Mouse (Mus musculus): ENCODE results near the gene Gbf1. TPM values are rescaled to one million over a fixed set of nuclear protein-coding genes. Genes with fewer than 3 reads are reported as not detected.

Gene Gbf1
- polyA plus RNA-seq, 1 experiment: 146 TPM

DNA sequence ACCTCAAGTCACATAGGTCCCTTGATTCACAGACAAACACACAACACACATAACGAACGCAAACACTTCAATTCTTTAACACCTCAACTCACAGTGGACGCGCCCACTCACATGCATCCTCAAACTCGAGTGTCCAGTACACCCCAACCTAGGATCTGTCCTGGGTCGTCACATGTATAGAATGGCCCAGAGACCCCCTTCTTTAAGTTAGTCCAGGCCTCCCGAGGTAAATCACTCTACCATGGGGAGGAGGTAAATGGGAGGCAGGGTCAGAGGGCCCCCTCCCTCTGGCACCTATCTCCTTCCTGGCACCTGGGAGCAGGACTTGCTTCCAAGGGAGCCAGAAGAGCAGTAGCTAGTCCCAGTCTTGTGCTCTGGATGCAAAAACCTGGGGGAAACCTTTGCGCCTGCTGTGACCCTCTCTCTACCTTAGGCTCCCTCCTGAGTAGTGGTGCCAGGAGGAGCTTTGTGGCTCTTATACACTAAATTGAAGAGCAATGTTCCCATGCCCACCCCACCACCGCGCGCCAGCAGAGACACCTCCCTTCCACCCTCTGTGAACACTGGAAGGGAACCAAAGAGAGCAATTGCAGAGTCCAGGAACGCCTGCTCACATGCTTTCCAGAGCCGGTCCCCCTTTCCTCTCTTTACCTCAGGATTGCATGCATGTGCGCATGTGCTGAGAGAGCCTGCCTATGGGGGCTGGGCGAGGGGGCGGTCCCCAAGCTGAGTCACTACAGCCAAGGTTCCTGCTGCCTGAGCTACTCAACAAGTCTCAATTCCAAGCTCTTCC is 166.5 kb downstream of the Gbf1 start:
- peaks cover 54% of the 10 kb centered on the region for H3K27me3 ChIP-seq (ENCODE audit: control insufficient read depth, insufficient read depth, low read length)
- no peak for TF ChIP-seq CTCF (IDR thresholded peaks at IDR 0.05; ENCODE audit: extremely low read depth, insufficient read length, insufficient replicate concordance, low read depth, low read length)
- TF ChIP-seq POLR2A (IDR thresholded peaks at IDR 0.05; ENCODE audit: low read depth, low read length): no peak
- H3K4me3 ChIP-seq (ENCODE audit: low read depth, low read length): no peak overlapping the region
- peaks cover 6% of the 10 kb centered on the region for H3K4me1 ChIP-seq (ENCODE audit: control insufficient read depth, insufficient read depth, insufficient read length, low read length)
- H3K36me3 ChIP-seq (ENCODE audit: control insufficient read depth, insufficient read depth, low read length): no peaks in the 10 kb centered on the region
- no peak overlapping the region for H3K27ac ChIP-seq (ENCODE audit: insufficient read depth, low read depth, low read length)
- WGBS: 15% methylated on average over 16 of the region's 16 CpGs

DNA sequence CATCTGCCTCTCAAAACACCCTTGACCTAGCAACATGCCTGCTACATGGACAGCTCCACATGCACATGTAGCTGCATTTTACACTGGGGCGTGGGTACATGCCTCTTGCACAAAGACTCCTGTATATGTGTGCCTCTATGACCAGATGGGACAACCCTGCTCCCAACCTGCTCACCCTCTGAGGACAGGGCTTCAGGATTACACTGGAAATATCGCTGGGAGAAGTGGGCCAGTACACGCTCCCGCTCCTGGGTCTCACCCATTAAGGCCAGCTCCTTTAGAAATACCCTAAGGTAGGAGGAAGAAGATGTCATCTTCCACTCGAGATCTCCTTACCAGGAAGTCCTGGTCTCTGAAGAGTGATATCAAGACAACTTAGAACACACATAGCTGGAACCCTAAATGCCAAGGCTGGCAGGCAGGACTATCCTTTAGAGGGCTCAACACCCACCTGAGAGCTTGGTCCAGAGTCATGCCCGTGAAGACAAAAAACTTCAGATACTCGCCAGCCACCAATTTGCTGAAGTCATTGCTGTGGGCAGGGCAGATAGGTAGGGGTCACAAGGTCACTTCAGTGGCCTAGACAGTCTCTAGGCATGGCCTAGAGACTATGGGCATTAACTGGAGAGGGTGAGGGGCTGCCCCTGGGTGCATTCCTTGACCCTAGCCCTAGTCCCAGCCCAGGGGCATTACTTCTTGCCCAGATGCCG is 167.9 kb downstream of the Gbf1 start:
- H3K4me3 ChIP-seq (ENCODE audit: low read depth, low read length): no peak overlapping the region
- H3K4me1 ChIP-seq (ENCODE audit: control insufficient read depth, insufficient read depth, insufficient read length, low read length): no peaks in the 10 kb centered on the region; the same call in 1 of the 2 replicates
- 71% methylated on average over 8 of the region's 8 CpGs for WGBS
- no peak overlapping the region for H3K27ac ChIP-seq (ENCODE audit: insufficient read depth, low read depth, low read length)
- H3K27me3 ChIP-seq (ENCODE audit: control insufficient read depth, insufficient read depth, low read length): peaks cover 51% of the 10 kb centered on the region
- TF ChIP-seq CTCF (IDR thresholded peaks at IDR 0.05; ENCODE audit: extremely low read depth, insufficient read length, insufficient replicate concordance, low read depth, low read length) (no peak), POLR2A (IDR thresholded peaks at IDR 0.05; ENCODE audit: low read depth, low read length) (no peak)
- no peaks in the 10 kb centered on the region for H3K36me3 ChIP-seq (ENCODE audit: control insufficient read depth, insufficient read depth, low read length)

DNA sequence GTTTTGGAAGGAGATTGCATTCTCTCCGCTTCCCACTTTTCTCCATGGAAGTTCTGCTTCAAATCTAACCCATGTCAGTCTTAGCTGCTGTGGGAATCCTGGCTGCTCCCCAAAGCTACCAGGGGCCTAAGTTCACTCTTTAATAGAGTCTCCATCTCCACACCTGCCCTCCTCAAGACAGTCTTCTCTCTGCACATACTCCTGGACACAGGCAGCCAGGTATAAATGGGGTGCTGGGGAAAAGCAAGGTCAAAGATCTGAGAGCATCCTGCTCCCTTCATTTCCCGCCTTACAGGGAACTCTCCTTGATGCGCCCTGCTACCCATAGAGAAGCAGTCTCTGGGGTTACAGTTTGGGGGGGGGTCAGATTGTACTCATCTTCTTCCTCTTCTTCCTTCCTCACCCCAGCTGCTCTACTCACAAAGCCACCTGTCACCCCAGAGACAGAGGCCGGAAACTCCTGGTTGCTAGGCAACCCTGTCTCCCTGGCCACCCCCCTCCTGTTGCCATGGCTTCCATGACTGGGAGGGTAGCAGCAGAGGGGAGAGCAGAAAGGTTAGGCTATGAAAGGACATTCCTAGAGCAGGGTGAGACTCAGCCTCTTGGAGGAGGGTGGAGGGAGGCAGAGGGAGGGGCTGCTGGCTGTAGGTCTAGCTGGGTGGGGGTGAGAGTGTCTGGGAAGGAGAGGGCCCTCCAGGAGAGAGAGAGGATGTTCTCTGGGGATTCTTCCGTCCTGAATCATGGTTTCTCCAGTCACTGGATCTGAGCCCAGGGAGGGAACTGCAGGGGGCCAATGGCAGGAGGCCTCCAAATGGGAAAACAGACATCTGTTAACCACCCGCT is 169.0 kb downstream of the Gbf1 start:
- H3K4me3 ChIP-seq (ENCODE audit: low read depth, low read length): no peak overlapping the region
- H3K4me1 ChIP-seq (ENCODE audit: control insufficient read depth, insufficient read depth, insufficient read length, low read length): no peaks in the 10 kb centered on the region; the same call in 1 of the 2 replicates
- 30% methylated on average over 6 of the region's 6 CpGs for WGBS
- no peaks in the 10 kb centered on the region for H3K36me3 ChIP-seq (ENCODE audit: control insufficient read depth, insufficient read depth, low read length)
- TF ChIP-seq POLR2A (IDR thresholded peaks at IDR 0.05; ENCODE audit: low read depth, low read length): no peak
- TF ChIP-seq CTCF (IDR thresholded peaks at IDR 0.05; ENCODE audit: extremely low read depth, insufficient read length, insufficient replicate concordance, low read depth, low read length): no peak
- peaks cover 47% of the 10 kb centered on the region for H3K27me3 ChIP-seq (ENCODE audit: control insufficient read depth, insufficient read depth, low read length)
- H3K27ac ChIP-seq (ENCODE audit: insufficient read depth, low read depth, low read length): no peak overlapping the region

DNA sequence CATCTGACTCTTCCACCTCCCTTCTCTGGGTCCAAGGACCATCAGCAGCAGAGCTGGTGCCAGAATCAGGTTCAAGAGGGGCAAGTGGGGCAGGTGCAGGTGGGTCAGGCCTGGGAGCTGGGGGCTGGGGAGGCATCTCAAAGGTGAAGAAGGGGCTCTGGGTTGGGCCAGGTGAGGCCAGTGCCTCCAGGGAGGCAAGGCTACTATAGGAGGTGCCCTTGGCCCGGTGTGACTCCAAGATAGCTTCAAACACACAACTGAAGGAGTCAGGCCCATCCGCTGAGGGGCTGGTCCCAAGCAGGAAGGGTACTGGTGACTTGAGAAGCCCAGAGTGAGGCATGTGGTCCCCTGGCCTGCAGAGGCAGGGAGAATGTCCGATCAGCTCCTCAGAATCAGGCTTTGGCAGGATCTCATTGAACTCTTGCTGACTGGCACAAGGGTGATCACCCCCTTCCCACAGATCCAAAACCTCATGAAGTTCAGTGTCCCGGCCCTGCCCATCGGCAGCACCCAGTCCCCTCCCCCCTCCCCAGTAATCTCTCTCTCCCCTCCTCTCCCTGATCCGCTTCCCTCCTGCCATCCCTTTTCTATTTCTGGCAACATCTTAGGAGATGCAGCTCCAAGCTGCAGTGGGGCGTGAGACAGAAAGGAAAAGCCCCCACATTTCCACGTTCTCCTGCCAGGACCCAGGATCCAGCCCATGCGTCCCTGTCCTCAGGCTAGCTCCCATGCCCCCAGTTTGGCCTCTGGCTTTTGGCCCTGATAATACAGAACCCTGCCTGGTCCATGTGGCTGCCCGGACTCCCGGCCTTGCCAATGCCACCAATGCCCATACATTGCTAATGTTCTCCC is 170.1 kb downstream of the Gbf1 start:
- 59% methylated on average over 11 of the region's 11 CpGs for WGBS
- H3K4me1 ChIP-seq (ENCODE audit: control insufficient read depth, insufficient read depth, insufficient read length, low read length): peaks cover 6% of the 10 kb centered on the region
- TF ChIP-seq CTCF (IDR thresholded peaks at IDR 0.05; ENCODE audit: extremely low read depth, insufficient read length, insufficient replicate concordance, low read depth, low read length) (no peak), POLR2A (IDR thresholded peaks at IDR 0.05; ENCODE audit: low read depth, low read length) (no peak)
- H3K27me3 ChIP-seq (ENCODE audit: control insufficient read depth, insufficient read depth, low read length): peaks cover 36% of the 10 kb centered on the region
- no peak overlapping the region for H3K27ac ChIP-seq (ENCODE audit: insufficient read depth, low read depth, low read length)
- H3K4me3 ChIP-seq (ENCODE audit: low read depth, low read length): no peak overlapping the region
- no peaks in the 10 kb centered on the region for H3K36me3 ChIP-seq (ENCODE audit: control insufficient read depth, insufficient read depth, low read length)

DNA sequence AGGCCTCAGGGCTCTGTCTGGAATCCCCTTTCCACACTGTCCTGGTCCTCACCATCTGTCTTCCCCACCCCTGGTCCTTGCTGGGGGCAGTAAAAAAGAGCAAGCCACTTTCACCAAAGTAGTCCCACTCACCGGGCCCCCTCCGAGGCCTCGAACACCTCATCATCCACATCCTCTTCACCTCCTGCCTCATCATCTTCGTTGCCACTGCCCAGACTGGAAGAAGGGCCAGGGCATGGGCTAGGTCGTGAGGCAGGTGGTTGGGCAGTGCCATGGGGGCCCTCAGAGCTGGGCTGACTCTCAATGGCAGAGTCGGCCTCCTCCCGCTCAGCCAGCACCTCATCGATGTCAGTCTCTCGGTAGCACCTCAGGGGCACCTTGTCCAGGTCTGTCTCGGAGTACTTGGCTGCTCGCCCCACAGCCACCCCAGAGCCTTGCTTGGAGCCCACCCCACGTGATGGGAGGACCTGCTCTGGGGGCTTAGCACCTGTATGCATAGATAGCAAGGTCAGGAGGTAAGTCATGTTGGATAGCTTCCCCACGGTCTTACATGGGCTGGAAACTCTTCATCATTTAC is 170.8 kb downstream of the Gbf1 start:
- no peak for TF ChIP-seq POLR2A (IDR thresholded peaks at IDR 0.05; ENCODE audit: low read depth, low read length)
- TF ChIP-seq CTCF (IDR thresholded peaks at IDR 0.05; ENCODE audit: extremely low read depth, insufficient read length, insufficient replicate concordance, low read depth, low read length): no peak
- Histone ChIP-seq H3K27me3 (ENCODE audit: control insufficient read depth, insufficient read depth, low read length) (peaks cover 29% of the 10 kb centered on the region), H3K36me3 (ENCODE audit: control insufficient read depth, insufficient read depth, low read length) (no peaks in the 10 kb centered on the region), H3K4me1 (ENCODE audit: control insufficient read depth, insufficient read depth, insufficient read length, low read length) (peaks cover 11% of the 10 kb centered on the region), H3K4me3 (ENCODE audit: low read depth, low read length) (no peak overlapping the region), H3K27ac (ENCODE audit: insufficient read depth, low read depth, low read length) (no peak overlapping the region)
- WGBS: 67% methylated on average over 13 of the region's 13 CpGs

DNA sequence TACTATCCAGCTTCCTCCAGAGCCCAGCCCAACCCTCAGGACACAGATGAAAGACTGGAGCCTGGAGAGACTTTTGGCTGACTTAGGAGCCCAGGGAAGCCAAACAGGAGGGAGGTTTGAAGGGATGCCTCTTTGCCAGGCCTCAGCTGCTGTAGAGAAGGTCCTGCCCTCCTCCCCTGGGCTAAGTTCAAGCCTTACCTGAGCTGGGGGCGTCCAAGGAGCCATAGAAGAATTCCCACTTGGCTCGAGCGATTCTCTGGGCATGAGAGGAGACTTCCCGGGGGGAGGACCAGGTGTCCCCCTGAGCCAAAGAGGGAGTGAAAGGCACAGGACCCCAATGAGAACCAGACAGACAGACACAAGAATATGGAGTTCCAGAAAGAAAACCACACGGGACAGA is 171.4 kb downstream of the Gbf1 start:
- H3K4me1 ChIP-seq (ENCODE audit: control insufficient read depth, insufficient read depth, insufficient read length, low read length): peaks cover 11% of the 10 kb centered on the region
- no peaks in the 10 kb centered on the region for H3K36me3 ChIP-seq (ENCODE audit: control insufficient read depth, insufficient read depth, low read length)
- 65% methylated on average over 5 of the region's 5 CpGs for WGBS
- peaks cover 23% of the 10 kb centered on the region for H3K27me3 ChIP-seq (ENCODE audit: control insufficient read depth, insufficient read depth, low read length)
- no peak overlapping the region for H3K27ac ChIP-seq (ENCODE audit: insufficient read depth, low read depth, low read length)
- TF ChIP-seq POLR2A (IDR thresholded peaks at IDR 0.05; ENCODE audit: low read depth, low read length) (no peak), CTCF (IDR thresholded peaks at IDR 0.05; ENCODE audit: extremely low read depth, insufficient read length, insufficient replicate concordance, low read depth, low read length) (no peak)
- no peak overlapping the region for H3K4me3 ChIP-seq (ENCODE audit: low read depth, low read length)
